Mouse (Mus musculus) cerebellum, adult 9-11 months (tissue): ENCODE measurements around the gene Ppp1r3f.
A peak's percentile ranks its signal among the peaks of the same experiment; 100 is the strongest.

ENCODE experiments used
- DNase-seq: peaks from one replicate; pipeline ENCODE4 v3.0.0; 2022

The Ppp1r3f gene

GRCm38 (mm10) chrX:7524961-7525360 lies 49.1 kb downstream of the Ppp1r3f start:
- peak; percentile 2 for DNase-seq
